Mouse (Mus musculus) spleen, adult 2 months (tissue): ENCODE data around the gene Dcx. TPM values are rescaled to one million over a fixed set of nuclear protein-coding genes. Genes with fewer than 3 reads are reported as not detected.

ENCODE experiments used
- DNase-seq, 2 experiments: peaks; one replicate each; pipeline versions ENCODE4 v3.0.0 to v3.0.0-alpha.2; 2012 to 2021; ENCODE audit warnings: low spot score in 2 of 2, low read depth in 1 of 2
- H3K27ac ChIP-seq: fragments of 200-500 bp; 2 replicates; pipeline ENCODE4 v1.5.1; 2012; ENCODE audit warnings: low read length, inconsistent platforms; ENCODE audit not compliant: insufficient read depth
- H3K27me3 ChIP-seq: fragments of 200-500 bp; 2 replicates; pipeline ENCODE4 v1.6.1; 2012; ENCODE audit warnings: mild to moderate bottlenecking, moderate library complexity, low read length, inconsistent platforms; ENCODE audit not compliant: control insufficient read depth, insufficient read depth
- H3K36me3 ChIP-seq: fragments of 200-500 bp; 2 replicates; pipeline ENCODE4 v1.6.1; 2012; ENCODE audit warnings: mild to moderate bottlenecking, low read length, inconsistent platforms; ENCODE audit not compliant: control insufficient read depth, insufficient read depth
- H3K4me1 ChIP-seq: fragments of 200-500 bp; 2 replicates; pipeline ENCODE4 v1.6.1; 2011; ENCODE audit warnings: inconsistent platforms; ENCODE audit not compliant: control insufficient read depth, insufficient read depth, insufficient read length
- H3K4me3 ChIP-seq: fragments of 200-500 bp; 2 replicates; pipeline ENCODE4 v1.5.1; 2011; ENCODE audit warnings: mild to moderate bottlenecking, inconsistent platforms; ENCODE audit not compliant: insufficient read depth, insufficient read length; ENCODE audit errors: extremely low read depth
- CTCF ChIP-seq: fragments of 200-500 bp; IDR thresholded peaks from 2 replicates; pipeline ENCODE4 v1.5.1; 2011; ENCODE audit warnings: mild to moderate bottlenecking, inconsistent platforms; ENCODE audit not compliant: insufficient read depth, insufficient read length, insufficient replicate concordance; ENCODE audit errors: extremely low read depth
- POLR2A ChIP-seq: fragments of 200-500 bp; IDR thresholded peaks from 2 replicates; pipeline ENCODE4 v1.6.1; 2011; ENCODE audit warnings: low read depth, low read length, inconsistent platforms
- WGBS: fragments of 180-500 bp; shearing (Covaris S2); methylation state at CpG from one replicate; pipeline ENCODE4 v1.1.7; 2018; 5-methylcytosine and 5-hydroxymethylcytosine counted together
- polyA plus RNA-seq: library from polyadenylated mRNA; depleted of rRNA; stranded (reverse); fragments of >200 nt; gene quantifications from 2 replicates; pipeline ENCODE4 v1.2.3, GENCODE M21; 2012; rRNA removed

Dcx gene
- polyA plus RNA-seq = not detected in 2 replicates

DNA sequence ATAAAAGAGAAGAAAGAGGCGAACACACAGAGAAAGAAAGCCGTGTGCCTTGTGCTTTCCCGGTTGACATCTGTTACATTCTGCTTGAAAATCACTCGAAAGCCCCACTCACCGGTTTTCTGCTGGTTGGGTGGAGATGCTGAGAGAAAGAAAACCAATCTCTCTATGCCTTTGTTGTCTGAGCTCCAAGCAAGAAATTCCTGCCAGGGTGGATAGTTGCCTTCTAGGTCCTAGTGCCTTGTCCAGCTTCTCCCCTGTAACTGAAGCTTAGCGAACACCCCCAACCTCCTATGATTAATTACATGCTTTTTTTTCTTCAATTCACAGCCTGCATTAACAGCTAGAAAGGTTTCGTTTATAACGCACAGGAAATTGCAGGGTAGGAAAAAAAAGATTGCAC, at the start of gene Dcx:
Gene Dcx, minus strand, starts transcription at position 354 of the 400 bp plus-strand sequence.
- no peak within 1 kb of the TSS for H3K4me3 ChIP-seq
- no peaks in the 10 kb centered on the region for H3K27me3 ChIP-seq
- H3K27ac ChIP-seq = no peak within 1 kb of the TSS
- DNase-seq = no peak
- no peaks in the 10 kb centered on the region for H3K36me3 ChIP-seq
- TF ChIP-seq POLR2A = no peak
- WGBS = 59% methylated on average over 8 of the region's 8 CpGs
- H3K4me1 ChIP-seq = no peaks in the 10 kb centered on the region

DNA sequence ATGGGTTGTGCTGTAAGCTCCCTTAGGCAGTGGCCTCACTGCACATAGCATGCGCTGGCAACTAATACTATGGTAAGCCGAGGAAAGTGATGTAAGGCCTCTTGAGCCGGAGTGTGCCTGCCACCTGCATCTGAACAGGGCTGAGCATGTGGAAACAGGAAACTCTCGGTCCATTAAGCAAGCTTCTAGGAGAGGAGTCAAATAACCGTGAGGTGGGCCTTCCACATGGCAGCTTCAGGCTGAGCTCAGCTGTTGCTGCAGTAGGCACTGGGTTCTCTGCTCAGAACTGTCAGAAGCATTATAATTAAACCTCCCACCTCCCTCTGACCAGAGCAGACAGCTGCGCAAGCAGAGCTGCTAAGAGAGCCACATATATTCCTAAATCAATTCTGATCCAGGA, 33.1 kb upstream of the Dcx start:
- Histone ChIP-seq H3K4me1 (no peaks in the 10 kb centered on the region), H3K36me3 (no peaks in the 10 kb centered on the region), H3K27me3 (no peaks in the 10 kb centered on the region), H3K27ac (no peak overlapping the region), H3K4me3 (no peak overlapping the region)
- no peak for DNase-seq
- 73% methylated on average over 6 of the region's 6 CpGs for WGBS
- TF ChIP-seq CTCF (no peak), POLR2A (no peak)

DNA sequence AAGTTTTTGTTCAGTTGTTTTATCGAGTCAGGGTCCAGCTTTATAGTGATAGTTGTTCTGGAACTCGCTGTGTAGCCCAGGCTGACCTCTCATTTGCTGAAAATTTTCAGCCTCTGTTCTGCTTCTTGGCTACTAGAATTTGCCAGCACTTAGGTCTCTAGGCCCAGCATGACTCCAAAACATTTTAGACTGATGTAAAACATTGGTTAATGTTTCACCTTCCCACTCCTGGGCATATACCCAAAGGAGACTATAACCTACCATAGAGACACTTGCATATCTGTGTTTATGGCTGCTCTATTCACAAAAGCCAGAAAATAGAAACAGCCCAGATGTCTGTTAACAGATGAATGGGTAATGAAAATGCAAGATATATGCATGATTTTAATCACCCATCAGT, 560 bp upstream of the Dcx start:
- DNase-seq = no peak
- WGBS = 82% methylated on average over 2 of the region's 2 CpGs
- TF ChIP-seq CTCF = no peak
- TF ChIP-seq POLR2A = no peak

DNA sequence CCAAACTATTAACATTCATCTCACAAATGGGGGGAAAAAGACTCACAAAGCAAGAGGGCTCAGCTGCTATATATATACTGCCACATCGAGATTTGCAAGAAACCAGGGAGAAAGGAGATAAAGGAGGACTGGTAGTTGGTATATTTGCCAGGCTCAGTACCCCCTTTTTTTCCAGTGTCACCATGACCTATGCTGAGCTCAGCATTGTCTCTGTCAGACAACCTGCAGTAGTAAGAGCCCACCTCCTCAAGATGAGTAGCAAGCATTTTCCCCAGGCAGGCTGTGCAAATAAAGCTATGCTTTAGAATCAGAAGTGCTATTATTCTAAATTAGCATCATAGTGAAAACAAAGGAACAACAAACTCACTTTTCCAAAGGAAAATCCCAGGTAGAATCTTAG, 581 bp downstream of the Dcx start:
- DNase-seq = no peak
- WGBS = 53% methylated on average over 1 of the region's 1 CpGs
- Histone ChIP-seq H3K27ac (no peak overlapping the region), H3K27me3 (no peaks in the 10 kb centered on the region), H3K4me1 (no peaks in the 10 kb centered on the region), H3K4me3 (no peak overlapping the region), H3K36me3 (no peaks in the 10 kb centered on the region)
- TF ChIP-seq POLR2A = no peak
- TF ChIP-seq CTCF = no peak

More for the DNA sequence above, 560 bp upstream of the Dcx start:
- Histone ChIP-seq H3K4me3 (no peak overlapping the region), H3K4me1 (no peaks in the 10 kb centered on the region), H3K27me3 (no peaks in the 10 kb centered on the region), H3K27ac (no peak overlapping the region), H3K36me3 (no peaks in the 10 kb centered on the region)

DNA sequence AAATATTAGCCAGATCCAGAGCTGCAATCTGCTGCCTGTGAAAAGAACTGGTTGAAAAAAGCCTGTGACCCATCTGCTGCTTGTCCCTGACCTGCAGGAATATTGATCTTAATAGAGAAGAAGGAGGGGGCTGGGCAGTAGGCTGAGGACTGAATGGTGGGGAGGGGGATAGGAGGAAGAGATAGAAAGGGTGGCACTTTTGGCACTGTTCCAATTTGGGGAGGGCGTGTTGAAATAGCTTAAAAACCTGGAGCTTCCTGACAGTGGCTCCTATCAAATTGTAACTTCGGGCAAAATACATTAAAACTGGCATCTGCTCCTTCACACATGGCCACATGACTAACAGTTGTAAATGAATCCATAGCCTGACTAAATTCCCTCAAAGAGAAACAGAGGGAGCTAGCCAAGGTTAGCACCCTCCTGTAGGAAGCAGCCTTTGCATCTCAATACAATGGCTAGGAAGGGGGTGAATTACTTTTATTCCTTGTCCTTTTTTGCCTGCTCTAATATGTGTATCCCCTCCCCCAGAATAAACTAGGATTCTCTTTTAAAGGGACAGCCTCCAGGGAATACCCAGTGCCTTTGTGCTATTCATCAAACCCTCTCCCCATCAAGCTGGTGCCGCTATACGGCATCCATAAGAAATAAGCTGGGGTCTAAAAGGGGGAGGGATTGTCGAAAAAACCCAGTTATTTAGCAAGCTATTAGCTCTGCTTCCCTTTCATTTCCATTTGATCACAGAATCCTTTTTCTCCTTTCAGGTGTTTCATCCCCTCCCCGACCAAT, 1.5 kb downstream of the Dcx start:
- 55% methylated on average over 6 of the region's 6 CpGs for WGBS
- Histone ChIP-seq H3K4me1 (no peaks in the 10 kb centered on the region), H3K27ac (no peak overlapping the region), H3K27me3 (no peaks in the 10 kb centered on the region), H3K4me3 (no peak overlapping the region), H3K36me3 (no peaks in the 10 kb centered on the region)
- TF ChIP-seq CTCF = no peak
- no peak for TF ChIP-seq POLR2A
- DNase-seq = no peak

GRCm38 (mm10) chrX:143922070-143922469, 11.0 kb downstream of the Dcx start:
- 87% methylated on average over 5 of the region's 5 CpGs for WGBS
- H3K27me3 ChIP-seq = no peaks in the 10 kb centered on the region
- no peak for DNase-seq
- TF ChIP-seq CTCF (no peak), POLR2A (no peak)
- no peak overlapping the region for H3K4me3 ChIP-seq
- H3K4me1 ChIP-seq = no peaks in the 10 kb centered on the region
- H3K36me3 ChIP-seq = no peaks in the 10 kb centered on the region
- H3K27ac ChIP-seq = no peak overlapping the region

DNA sequence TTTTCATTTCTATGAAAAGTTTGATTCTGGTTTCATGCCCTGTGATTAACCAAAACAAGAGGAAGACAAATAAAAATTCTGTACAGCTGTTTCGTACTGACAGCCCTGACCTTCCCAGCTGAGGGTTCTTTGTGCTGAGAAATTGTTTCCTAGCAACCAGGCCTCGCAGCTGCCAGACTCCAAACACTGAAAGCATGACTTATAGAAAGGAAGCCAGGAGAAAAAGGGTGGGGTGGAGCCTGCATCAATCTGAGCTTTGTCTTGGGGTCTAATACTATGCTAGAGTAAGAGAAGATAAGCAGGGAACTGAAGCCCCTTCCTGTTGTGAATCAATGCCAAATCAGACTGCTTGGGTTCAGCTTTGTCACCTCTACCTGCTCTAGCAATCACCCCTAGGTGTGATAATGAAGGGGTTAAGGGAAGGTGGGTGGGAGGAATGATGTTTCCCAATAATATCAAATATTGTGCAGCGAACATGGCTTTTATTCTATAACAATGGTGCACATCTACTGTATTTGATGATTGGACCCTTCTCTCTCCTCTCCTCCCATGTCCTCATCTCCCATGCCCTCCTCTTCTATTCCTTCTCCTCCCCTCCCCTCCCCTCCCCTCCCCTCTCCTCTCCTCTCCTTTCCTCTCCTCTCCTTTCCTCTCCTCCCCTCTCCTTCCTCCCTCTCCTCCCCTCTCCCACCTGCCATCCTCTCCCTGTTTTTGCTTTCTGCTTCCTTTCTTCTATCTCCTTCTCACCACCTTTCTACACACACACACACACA, 26.2 kb downstream of the Dcx start:
- 46% methylated on average over 3 of the region's 3 CpGs for WGBS
- Histone ChIP-seq H3K36me3 (no peaks in the 10 kb centered on the region), H3K4me1 (no peaks in the 10 kb centered on the region), H3K4me3 (no peak overlapping the region), H3K27ac (no peak overlapping the region), H3K27me3 (no peaks in the 10 kb centered on the region)
- TF ChIP-seq POLR2A (no peak), CTCF (no peak)
- DNase-seq = no peak
